Mouse (Mus musculus): ENCODE measurements at regions not wholly inside any gene's neighbourhood (a gene's known extent, or its start where the extent isn't known, plus 50 kb on each side); places are given as distances from the start of the nearest gene placed in this dataset.

GRCm38 (mm10) chr8:80249762-80250161 is 192.0 kb upstream of the Hhip start:
- TF ChIP-seq CTCF (IDR thresholded peaks at IDR 0.05; ENCODE audit: low read depth, low read length) (no peak), POLR2A (IDR thresholded peaks at IDR 0.05; ENCODE audit: insufficient read depth, low read length) (no peak), EP300 (IDR thresholded peaks at IDR 0.05; ENCODE audit: insufficient read depth, low read depth, low read length) (no peak)
